22 mouse cellular contexts compared by ENCODE assay signal in genomic region chr10:46294290-46294689, GRCm38 (mm10).
DNase-seq lines count a peak whose midpoint lies in the region; ATAC-seq and TF ChIP-seq lines count a peak whose summit lies in the region.
"Had no signal": no experiment of that assay in that cellular context is flagged by ENCODE, and none has a peak within 500 bp of the region (broad histone marks: within the 10 kb centered on the region; RNA-seq: fewer than 3 reads in every experiment).

No protein-coding gene starts in this region.

- no peaks in the 10 kb centered on the region for H3K79me2 ChIP-seq in MEL (ENCODE audit: control insufficient read depth, insufficient read depth, low read length, poor library complexity)

- H3K36me3 ChIP-seq in forebrain, postnatal 0 days (ENCODE audit: insufficient read depth) = no peaks in the 10 kb centered on the region
- no peaks in the 10 kb centered on the region for H3K36me3 ChIP-seq in forebrain, embryonic 12.5 days (replicated peaks)
- H3K36me3 ChIP-seq in MEL (ENCODE audit: control insufficient read depth in 1 of 2, insufficient read depth in 2 of 2, low read length in 2 of 2) = peaks cover 0 to 2% of the 10 kb centered on the region in 2 experiments; a peak in 1 of 4 replicates
- H3K36me3 ChIP-seq: embryonic facial prominence, embryonic 12.5 days; G1E; hindbrain, embryonic 12.5 days had no signal

- DNase-seq in forebrain, postnatal 0 days = peak; percentile 29
- no peak for DNase-seq in left cerebral cortex, adult 2 months (ENCODE audit: extremely low spot score in 1 of 2, low spot score in 2 of 2)
- no peak for DNase-seq in left cerebral cortex, adult 18-20 months (ENCODE audit: low spot score in 2 of 2)
- peak; percentile 25 for DNase-seq in MEL (ENCODE audit: low read depth, low spot score)
- peak; percentile 57 for DNase-seq in telencephalon, adult 2 months (ENCODE audit: low read depth, low spot score)
- no peak for DNase-seq in cerebellum, adult 9-10 months
- DNase-seq in gastrocnemius, postnatal 4 days (ENCODE audit: low spot score in 2 of 2) = no peak
- DNase-seq: adrenal gland, postnatal 10 days; cerebellum, adult 18-20 months; cerebellum, postnatal 10 days; embryo, embryonic 11 days; gastrocnemius, postnatal 10 days; heart, adult 2 months had no signal

- H3K27me3 ChIP-seq in forebrain, postnatal 0 days (ENCODE audit: insufficient read depth, low read length) = no peaks in the 10 kb centered on the region
- no peaks in the 10 kb centered on the region for H3K27me3 ChIP-seq in forebrain, embryonic 12.5 days
- H3K27me3 ChIP-seq in MEL (ENCODE audit: control insufficient read depth in 1 of 2, insufficient read depth in 2 of 2, low read length in 2 of 2) = no peaks in the 10 kb centered on the region
- H3K27me3 ChIP-seq: embryonic facial prominence, embryonic 12.5 days; forebrain, embryonic 13.5 days; hindbrain, embryonic 12.5 days had no signal

- no peak for TF ChIP-seq POLR2A in MEL (IDR thresholded peaks at IDR 0.05; ENCODE audit: control insufficient read depth in 1 of 2, insufficient read depth in 1 of 2, low read depth in 1 of 2, low read length in 2 of 2, poor library complexity in 1 of 2)

- H3K4me2 ChIP-seq in forebrain, postnatal 0 days (ENCODE audit: low read depth) = no peak overlapping the region
- H3K4me2 ChIP-seq in forebrain, embryonic 12.5 days = no peak overlapping the region
- H3K4me2 ChIP-seq: embryonic facial prominence, embryonic 12.5 days; forebrain, embryonic 13.5 days; heart, embryonic 11.5 days; hindbrain, embryonic 12.5 days had no signal

- TF ChIP-seq RAD21 in MEL (IDR thresholded peaks at IDR 0.05; ENCODE audit: low read depth, low read length) = no peak

- no peak for TF ChIP-seq CTCF in forebrain, postnatal 0 days (IDR thresholded peaks at IDR 0.05; ENCODE audit: low read depth)
- no peak for TF ChIP-seq CTCF in left cerebral cortex, adult 2 months (IDR thresholded peaks at IDR 0.05)
- TF ChIP-seq CTCF in MEL (IDR thresholded peaks at IDR 0.05 in 2 of 3, conservative IDR thresholded peaks at IDR 0.05 in 1 of 3; ENCODE audit: control insufficient read depth in 1 of 3, insufficient read depth in 1 of 3, low read depth in 2 of 3, low read length in 3 of 3, poor library complexity in 1 of 3, severe bottlenecking in 1 of 3) = no peak

- 67% methylated on average over 5 of the region's 5 CpGs for WGBS in forebrain, postnatal 0 days
- WGBS in forebrain, embryonic 12.5 days = 79% methylated on average over 5 of the region's 5 CpGs

- H3K4me3 ChIP-seq in forebrain, postnatal 0 days (ENCODE audit: low read depth, low read length) = no peak overlapping the region
- no peak overlapping the region for H3K4me3 ChIP-seq in forebrain, embryonic 12.5 days (replicated peaks)
- H3K4me3 ChIP-seq in left cerebral cortex, adult 2 months = no peak overlapping the region
- H3K4me3 ChIP-seq in MEL (ENCODE audit: control insufficient read depth in 1 of 2, insufficient read depth in 1 of 2, low read depth in 2 of 2, low read length in 2 of 2) = peak overlapping the region in 1 of 2 experiments; percentile 35; a peak in 3 of 4 replicates
- H3K4me3 ChIP-seq: embryonic facial prominence, embryonic 12.5 days; forebrain, embryonic 13.5 days; heart, adult 2 months; hindbrain, embryonic 12.5 days had no signal

- TF ChIP-seq EP300 in MEL (IDR thresholded peaks at IDR 0.05; ENCODE audit: low read depth in 1 of 2, low read length in 2 of 2) = no peak

- no peak for ATAC-seq in forebrain, postnatal 0 days
- ATAC-seq in forebrain, embryonic 12.5 days (ENCODE audit: low FRiP score) = no peak
- ATAC-seq: forebrain, embryonic 13.5 days; hindbrain, embryonic 16.5 days; inflammation-experienced regulatory T-cells, adult 6 months; intestine, postnatal 0 days had no signal

- no peaks in the 10 kb centered on the region for H3K9me3 ChIP-seq in forebrain, postnatal 0 days (ENCODE audit: low read length)
- no peaks in the 10 kb centered on the region for H3K9me3 ChIP-seq in forebrain, embryonic 12.5 days
- no peaks in the 10 kb centered on the region for H3K9me3 ChIP-seq in MEL (replicated peaks; ENCODE audit: insufficient read depth, low read length)
- H3K9me3 ChIP-seq: embryonic facial prominence, embryonic 12.5 days; forebrain, embryonic 13.5 days; G1E; hindbrain, embryonic 12.5 days had no signal

- no peaks in the 10 kb centered on the region for H3K4me1 ChIP-seq in forebrain, postnatal 0 days (ENCODE audit: insufficient read depth)
- no peaks in the 10 kb centered on the region for H3K4me1 ChIP-seq in forebrain, embryonic 12.5 days
- peaks cover 0 to 8% of the 10 kb centered on the region in 2 experiments; a peak in 3 of 4 replicates for H3K4me1 ChIP-seq in MEL (ENCODE audit: control insufficient read depth in 1 of 2, insufficient read depth in 2 of 2, low read length in 2 of 2)
- H3K4me1 ChIP-seq: embryonic facial prominence, embryonic 12.5 days; hindbrain, embryonic 12.5 days had no signal

- no peak overlapping the region for H3K9ac ChIP-seq in forebrain, postnatal 0 days
- H3K9ac ChIP-seq in forebrain, embryonic 12.5 days = no peak overlapping the region
- H3K9ac ChIP-seq in MEL (ENCODE audit: control insufficient read depth, low read depth, low read length, poor library complexity, severe bottlenecking) = no peak overlapping the region; the same call in 1 of the 2 replicates
- H3K9ac ChIP-seq: embryonic facial prominence, embryonic 12.5 days; forebrain, embryonic 13.5 days; hindbrain, embryonic 12.5 days had no signal

- intact Hi-C loops in left cerebral cortex, adult 2 months (cut with DNase I) = no loop called here

- H3K27ac ChIP-seq in forebrain, postnatal 0 days (ENCODE audit: low read depth, low read length) = no peak overlapping the region
- no peak overlapping the region for H3K27ac ChIP-seq in forebrain, embryonic 12.5 days
- peak overlapping the region; percentile 47; the same call in 1 of the 2 replicates for H3K27ac ChIP-seq in left cerebral cortex, adult 2 months
- no peak overlapping the region for H3K27ac ChIP-seq in MEL (ENCODE audit: control insufficient read depth, low read depth, low read length)
- H3K27ac ChIP-seq: embryonic facial prominence, embryonic 12.5 days; forebrain, embryonic 13.5 days; heart, adult 2 months; hindbrain, embryonic 12.5 days had no signal

TF ChIP-seq in MEL, 35 proteins besides CTCF, POLR2A, EP300 and RAD21:
- TF ChIP-seq ETS1 (IDR thresholded peaks at IDR 0.05; ENCODE audit: low read depth, low read length) (no peak), MYB (IDR thresholded peaks at IDR 0.05; ENCODE audit: low read depth, low read length) (no peak), USF2 (IDR thresholded peaks at IDR 0.05; ENCODE audit: borderline replicate concordance in 1 of 2, insufficient read depth in 1 of 2, low read depth in 1 of 2, low read length in 2 of 2) (no peak), USF1 (IDR thresholded peaks at IDR 0.05; ENCODE audit: low read depth, low read length) (peak; percentile 68), NELFE (IDR thresholded peaks at IDR 0.05; ENCODE audit: low read depth, low read length) (no peak), NRF1 (IDR thresholded peaks at IDR 0.05; ENCODE audit: insufficient read depth, low read depth, low read length, poor library complexity, severe bottlenecking) (no peak), MXI1 (IDR thresholded peaks at IDR 0.05; ENCODE audit: low read depth, low read length) (no peak), POLR2AphosphoS5 (IDR thresholded peaks at IDR 0.05; ENCODE audit: borderline replicate concordance, low read depth, low read length) (no peak)

Comparison
In these comparisons a context has a peak if more than half of its experiments do, and no peak if none do; other contexts are left out.
1. DNase-seq: peak in forebrain, postnatal 0 days (single experiment), MEL (single experiment) and telencephalon, adult 2 months (single experiment); none in left cerebral cortex, adult 2 months (0 of 2), left cerebral cortex, adult 18-20 months (0 of 2), cerebellum, adult 9-10 months (single experiment) and gastrocnemius, postnatal 4 days (0 of 2).